Mouse (Mus musculus) embryonic fibroblast, embryonic 13.5 days (primary cell): ENCODE data around the gene Pnliprp1. TPM values are rescaled to one million over a fixed set of nuclear protein-coding genes. Genes with fewer than 3 reads are reported as not detected.

Experiments
- H3K27ac ChIP-seq: 2 replicates; pipeline ENCODE4 v1.5.1; 2012; ENCODE audit warnings: low read length, control low read depth, inconsistent platforms; ENCODE audit not compliant: insufficient read depth
- H3K4me1 ChIP-seq: 2 replicates; pipeline ENCODE4 v1.6.1; 2011; ENCODE audit warnings: low read length; ENCODE audit not compliant: control insufficient read depth, insufficient read depth
- H3K4me3 ChIP-seq: 2 replicates; pipeline ENCODE4 v1.5.1; 2011; ENCODE audit warnings: mild to moderate bottlenecking, control low read depth, low read length; ENCODE audit not compliant: insufficient read depth
- CTCF ChIP-seq: IDR thresholded peaks from 2 replicates; pipeline ENCODE4 v1.5.1; 2011; ENCODE audit warnings: mild to moderate bottlenecking, control low read depth, low read length, moderate library complexity, borderline replicate concordance; ENCODE audit not compliant: insufficient read depth
- POLR2A ChIP-seq: IDR thresholded peaks from 2 replicates; pipeline ENCODE4 v1.6.1; 2011; ENCODE audit warnings: low read depth, mild to moderate bottlenecking, control low read depth, low read length, moderate library complexity
- polyA plus RNA-seq: library from polyadenylated mRNA; stranded (reverse); fragments of >200 nt; gene quantifications from 2 replicates; pipeline ENCODE4 v1.2.4, GENCODE M21; 2011; ENCODE audit warnings: low read depth; ENCODE audit not compliant: missing spikeins, insufficient read length

Pnliprp1 gene
- polyA plus RNA-seq, 1 experiment, result not detected

GRCm38 (mm10) chr19:58733216-58733615 is 4.5 kb downstream of the Pnliprp1 start:
- no peak for TF ChIP-seq POLR2A
- TF ChIP-seq CTCF, result no peak
- H3K4me3 ChIP-seq, result no peak overlapping the region
- H3K27ac ChIP-seq, result no peak overlapping the region
- H3K4me1 ChIP-seq, result no peaks in the 10 kb centered on the region

DNA sequence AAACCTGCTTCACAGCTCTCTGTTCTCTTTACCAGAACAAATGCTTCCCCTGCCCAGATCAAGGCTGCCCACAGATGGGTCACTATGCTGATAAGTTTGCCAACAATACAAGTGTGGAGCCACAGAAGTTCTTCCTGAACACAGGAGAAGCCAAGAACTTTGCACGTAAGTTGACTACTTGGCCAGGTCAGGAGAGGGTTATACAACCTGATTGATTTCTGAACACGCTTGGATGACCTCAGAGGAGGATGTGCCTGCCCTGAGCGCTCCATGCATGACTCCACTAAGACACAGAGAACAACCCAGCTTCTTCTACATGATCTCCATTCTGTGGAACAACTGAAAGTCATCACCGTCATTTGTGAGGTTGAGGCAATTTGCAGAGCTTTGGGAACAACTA is 9.4 kb downstream of the Pnliprp1 start:
- H3K4me1 ChIP-seq, result no peaks in the 10 kb centered on the region
- H3K27ac ChIP-seq, result no peak overlapping the region
- H3K4me3 ChIP-seq, result no peak overlapping the region
- no peak for TF ChIP-seq CTCF
- no peak for TF ChIP-seq POLR2A

- H3K4me1 ChIP-seq, result no peaks in the 10 kb centered on the region
- TF ChIP-seq POLR2A (no peak), CTCF (no peak)
- no peak overlapping the region for H3K27ac ChIP-seq
- H3K4me3 ChIP-seq, result no peak overlapping the region
These were observed 12.3 kb downstream of the Pnliprp1 start for GRCm38 (mm10) chr19:58741036-58741435.

GRCm38 (mm10) chr19:58742711-58743110 is 14.0 kb downstream of the Pnliprp1 start:
- Histone ChIP-seq H3K27ac (no peak overlapping the region), H3K4me3 (no peak overlapping the region), H3K4me1 (no peaks in the 10 kb centered on the region)
- TF ChIP-seq CTCF, result no peak

DNA sequence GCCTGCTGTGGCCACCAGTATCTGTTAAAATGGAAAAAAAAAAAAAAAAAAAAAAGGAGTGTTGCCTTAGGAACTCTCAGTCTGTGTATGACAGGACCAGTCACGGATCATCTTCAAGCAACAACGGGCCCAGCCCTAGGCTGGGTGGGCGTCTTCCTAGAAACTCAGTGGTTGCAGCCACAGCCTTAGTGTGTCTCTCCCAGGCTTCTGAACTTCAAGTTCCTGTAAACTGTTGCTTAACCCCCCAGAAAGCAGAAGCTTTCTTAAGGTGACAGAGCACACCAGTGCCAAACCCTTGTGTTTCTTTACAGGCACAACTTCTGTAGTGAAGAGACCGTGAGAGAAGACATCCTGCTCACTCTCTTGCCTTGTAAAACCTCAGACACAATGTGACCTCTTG is 15.0 kb downstream of the Pnliprp1 start:
- Histone ChIP-seq H3K4me3 (no peak overlapping the region), H3K4me1 (no peaks in the 10 kb centered on the region), H3K27ac (no peak overlapping the region)
- no peak for TF ChIP-seq POLR2A
- no peak for TF ChIP-seq CTCF

DNA sequence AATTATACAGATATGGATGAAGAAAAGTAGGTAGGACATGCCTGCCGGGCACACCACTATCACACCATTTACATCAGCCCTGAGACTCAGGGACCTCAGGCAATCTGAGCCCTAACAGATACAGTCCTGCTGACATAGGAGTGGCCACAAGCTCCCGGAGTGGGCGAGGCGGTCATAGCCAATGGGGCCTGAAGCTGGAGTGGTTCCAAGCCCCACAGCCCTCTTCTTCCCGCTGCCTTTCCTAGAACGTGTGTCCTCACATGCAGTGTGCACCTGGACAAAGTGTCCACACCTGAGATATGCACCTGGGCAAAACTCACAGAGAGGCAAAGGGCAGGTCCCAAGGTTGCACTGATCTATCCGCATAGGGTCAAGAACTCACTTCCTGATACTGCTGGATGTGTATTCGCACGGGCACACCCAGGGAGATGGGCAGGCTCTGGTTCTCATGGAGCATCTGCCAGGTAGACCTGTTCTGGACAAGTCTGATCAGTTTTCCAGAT is 18.9 kb downstream of the Pnliprp1 start:
- Histone ChIP-seq H3K4me1 (no peaks in the 10 kb centered on the region), H3K27ac (no peak overlapping the region), H3K4me3 (no peak overlapping the region)
- TF ChIP-seq POLR2A, result no peak
- no peak for TF ChIP-seq CTCF

GRCm38 (mm10) chr19:58750822-58751221 is 22.1 kb downstream of the Pnliprp1 start:
- H3K4me1 ChIP-seq, result no peaks in the 10 kb centered on the region
- no peak overlapping the region for H3K4me3 ChIP-seq
- TF ChIP-seq POLR2A, result no peak
- no peak for TF ChIP-seq CTCF
- no peak overlapping the region for H3K27ac ChIP-seq

GRCm38 (mm10) chr19:58751504-58751903 is 22.8 kb downstream of the Pnliprp1 start:
- Histone ChIP-seq H3K4me1 (no peaks in the 10 kb centered on the region), H3K4me3 (no peak overlapping the region), H3K27ac (no peak overlapping the region)
- TF ChIP-seq CTCF, result no peak
- TF ChIP-seq POLR2A, result no peak

- Histone ChIP-seq H3K4me3 (no peak overlapping the region), H3K4me1 (no peaks in the 10 kb centered on the region), H3K27ac (no peak overlapping the region)
- TF ChIP-seq POLR2A (no peak), CTCF (no peak)
These were observed 30.2 kb downstream of the Pnliprp1 start for GRCm38 (mm10) chr19:58758871-58759270.

- Histone ChIP-seq H3K4me1 (no peaks in the 10 kb centered on the region), H3K4me3 (no peak within 1 kb of the TSS), H3K27ac (no peak within 1 kb of the TSS)
- TF ChIP-seq POLR2A, result no peak
- no peak for TF ChIP-seq CTCF
These were observed 30.7 kb downstream of the Pnliprp1 start, which contains the start of gene Pnliprp2 for GRCm38 (mm10) chr19:58759423-58759822. TSS of gene Pnliprp2 (plus strand) at chr19:58759719.

GRCm38 (mm10) chr19:58762316-58762715 is 33.6 kb downstream of the Pnliprp1 start:
- no peak for TF ChIP-seq CTCF
- TF ChIP-seq POLR2A, result no peak
- Histone ChIP-seq H3K4me1 (no peaks in the 10 kb centered on the region), H3K27ac (no peak overlapping the region), H3K4me3 (no peak overlapping the region)
